Mouse (Mus musculus) liver, embryonic 16.5 days (tissue): ENCODE measurements around the gene Rnf5. TPM values are rescaled to one million over a fixed set of nuclear protein-coding genes. Genes with fewer than 3 reads are reported as not detected.

Experiments
- ATAC-seq: fragments of 200-750 bp; cut with Nextera tagmentation; 2 replicates; pipeline ENCODE4 v1.8.0; 2017; ENCODE audit warnings: low read depth, mild to moderate bottlenecking, moderate number of reproducible peaks, moderate library complexity
- H3K27ac ChIP-seq: fragments of 300-500 bp; sonication (generic); 2 replicates; pipeline ENCODE4 v1.5.1; 2014; ENCODE audit warnings: mild to moderate bottlenecking, low read length
- H3K27me3 ChIP-seq: fragments of 300-500 bp; sonication (generic); 2 replicates; pipeline ENCODE4 v1.6.1; 2014; ENCODE audit warnings: low read depth, low read length, mixed read lengths; ENCODE audit not compliant: control insufficient read depth, insufficient read depth
- H3K36me3 ChIP-seq: fragments of 300-500 bp; sonication (generic); 2 replicates; pipeline ENCODE4 v1.6.1; 2014; ENCODE audit warnings: mild to moderate bottlenecking; ENCODE audit not compliant: control insufficient read depth, insufficient read depth
- H3K4me1 ChIP-seq: fragments of 300-500 bp; sonication (generic); 2 replicates; pipeline ENCODE4 v1.6.1; 2014; ENCODE audit warnings: low read depth, low read length, mixed read lengths; ENCODE audit not compliant: control insufficient read depth
- H3K4me2 ChIP-seq: fragments of 300-500 bp; sonication (generic); 2 replicates; pipeline ENCODE4 v1.6.1; 2014; ENCODE audit warnings: low read depth, low read length, mixed read lengths
- H3K4me3 ChIP-seq: fragments of 300-500 bp; sonication (generic); 2 replicates; pipeline ENCODE4 v1.5.1; 2014; ENCODE audit warnings: low read depth, mild to moderate bottlenecking, low read length
- H3K9ac ChIP-seq: fragments of 300-500 bp; sonication (generic); 2 replicates; pipeline ENCODE4 v1.6.1; 2014; ENCODE audit warnings: low read depth, low read length
- H3K9me3 ChIP-seq: fragments of 300-500 bp; sonication (generic); replicated peaks from 2 replicates; pipeline ENCODE4 v1.6.1; 2016; ENCODE audit warnings: low read length; ENCODE audit not compliant: control insufficient read depth
- WGBS: fragments of 180-500 bp; shearing (Covaris S2); extraction: QIAGEN DNeasy Blood & Tissue Kit; methylation state at CpG from one replicate; pipeline ENCODE4 v1.1.7; 2014; ENCODE audit not compliant: insufficient replicate concordance; 5-methylcytosine and 5-hydroxymethylcytosine counted together
- polyA plus RNA-seq: library from polyadenylated mRNA; unstranded; fragments of >200 nt; fragmentation: Nextera tagmentation; extraction: Ambion mirVana; gene quantifications from 2 replicates; pipeline ENCODE4 v1.2.1, GENCODE M21; 2015

The Rnf5 gene
- polyA plus RNA-seq, 1 experiment from 2014 or later: 92.4 TPM

DNA sequence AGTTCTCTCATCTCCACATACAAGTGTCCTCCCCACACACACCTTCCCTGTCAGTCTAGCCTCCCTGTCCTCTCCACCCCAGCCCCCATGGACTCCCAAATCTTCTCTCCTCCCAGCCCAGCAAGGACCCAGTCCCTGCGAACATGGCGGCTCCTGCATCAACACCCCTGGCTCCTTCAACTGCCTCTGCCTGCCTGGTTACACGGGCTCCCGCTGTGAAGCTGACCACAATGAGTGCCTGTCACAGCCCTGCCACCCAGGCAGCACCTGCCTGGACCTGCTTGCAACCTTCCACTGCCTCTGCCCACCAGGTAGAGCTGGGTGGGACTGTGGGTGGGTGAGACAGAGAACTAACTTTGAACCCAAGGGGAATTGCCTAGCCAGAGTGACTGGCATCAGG lies 33.6 kb downstream of the Rnf5 start:
- Histone ChIP-seq H3K4me3 (no peak overlapping the region), H3K9me3 (no peaks in the 10 kb centered on the region), H3K4me1 (no peaks in the 10 kb centered on the region), H3K4me2 (no peak overlapping the region), H3K27ac (no peak overlapping the region), H3K27me3 (no peaks in the 10 kb centered on the region; the same call in 1 of the 2 replicates), H3K36me3 (no peaks in the 10 kb centered on the region), H3K9ac (no peak overlapping the region)
- 62% methylated on average over 4 of the region's 4 CpGs for WGBS
- no peak for ATAC-seq

DNA sequence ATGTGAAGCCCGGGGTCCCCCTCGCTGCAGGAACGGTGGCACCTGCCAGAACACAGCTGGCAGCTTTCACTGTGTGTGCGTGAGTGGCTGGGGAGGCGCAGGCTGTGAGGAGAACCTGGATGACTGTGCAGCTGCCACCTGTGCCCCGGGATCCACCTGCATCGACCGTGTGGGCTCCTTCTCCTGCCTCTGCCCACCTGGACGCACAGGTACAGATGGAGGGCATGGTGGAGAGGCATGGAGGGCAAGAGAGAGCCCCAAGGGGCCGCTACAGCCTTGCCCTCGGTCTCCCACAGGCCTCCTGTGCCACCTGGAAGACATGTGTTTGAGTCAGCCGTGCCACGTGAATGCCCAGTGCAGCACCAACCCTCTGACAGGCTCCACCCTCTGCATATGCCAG lies 35.1 kb downstream of the Rnf5 start:
- no peak for ATAC-seq
- Histone ChIP-seq H3K4me3 (no peak overlapping the region), H3K36me3 (no peaks in the 10 kb centered on the region), H3K9ac (no peak overlapping the region), H3K9me3 (no peaks in the 10 kb centered on the region), H3K27me3 (no peaks in the 10 kb centered on the region; the same call in 1 of the 2 replicates), H3K27ac (no peak overlapping the region), H3K4me1 (no peaks in the 10 kb centered on the region), H3K4me2 (no peak overlapping the region)
- 64% methylated on average over 13 of the region's 13 CpGs for WGBS

DNA sequence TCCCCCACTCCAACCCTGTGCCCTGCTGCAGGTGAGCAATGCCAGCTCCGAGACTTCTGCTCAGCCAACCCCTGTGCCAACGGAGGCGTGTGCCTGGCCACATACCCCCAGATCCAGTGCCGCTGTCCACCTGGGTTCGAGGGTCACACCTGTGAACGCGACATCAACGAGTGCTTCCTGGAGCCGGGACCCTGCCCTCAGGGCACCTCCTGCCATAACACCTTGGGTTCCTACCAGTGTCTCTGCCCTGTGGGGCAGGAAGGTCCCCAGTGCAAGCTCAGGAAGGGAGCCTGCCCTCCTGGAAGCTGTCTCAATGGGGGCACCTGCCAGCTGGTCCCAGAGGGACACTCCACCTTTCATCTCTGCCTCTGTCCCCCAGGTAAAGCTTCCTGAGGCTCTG lies 36.2 kb downstream of the Rnf5 start:
- no peak for ATAC-seq
- no peaks in the 10 kb centered on the region for H3K36me3 ChIP-seq
- 64% methylated on average over 9 of the region's 9 CpGs for WGBS

DNA sequence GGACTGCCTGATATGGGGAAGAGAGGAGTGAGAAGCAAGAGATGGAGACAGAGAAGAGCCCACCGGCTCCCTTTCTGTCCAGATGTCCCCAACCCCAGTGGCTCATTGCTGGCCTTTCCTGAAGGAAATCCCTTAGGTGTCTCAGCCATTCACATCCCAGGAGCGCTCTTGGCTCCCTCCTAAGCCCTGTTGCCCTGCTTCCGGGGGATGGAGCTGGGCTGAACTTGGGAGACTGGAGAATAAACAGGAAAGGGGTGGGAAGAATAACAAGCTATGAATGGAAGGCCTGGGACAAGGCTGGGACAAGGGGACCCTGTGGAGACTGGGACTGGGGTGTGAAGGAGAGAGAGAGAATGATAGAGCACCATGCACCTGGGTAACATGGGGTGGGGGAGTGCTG lies 38.7 kb downstream of the Rnf5 start:
- no peaks in the 10 kb centered on the region for H3K36me3 ChIP-seq
- H3K4me3 ChIP-seq: no peak overlapping the region
- no peaks in the 10 kb centered on the region for H3K9me3 ChIP-seq
- H3K9ac ChIP-seq: no peak overlapping the region
- WGBS: 46% methylated on average over 3 of the region's 3 CpGs
- no peak overlapping the region for H3K4me2 ChIP-seq
- no peak overlapping the region for H3K27ac ChIP-seq
- peak; percentile 43; the same call in 1 of the 2 replicates for ATAC-seq
- H3K27me3 ChIP-seq: no peaks in the 10 kb centered on the region; the same call in 1 of the 2 replicates
- peaks cover 2% of the 10 kb centered on the region for H3K4me1 ChIP-seq

More for the DNA sequence above, 36.2 kb downstream of the Rnf5 start:
- Histone ChIP-seq H3K4me2 (no peak overlapping the region), H3K9ac (no peak overlapping the region), H3K4me1 (no peaks in the 10 kb centered on the region), H3K9me3 (no peaks in the 10 kb centered on the region), H3K27me3 (no peaks in the 10 kb centered on the region; the same call in 1 of the 2 replicates), H3K4me3 (no peak overlapping the region), H3K27ac (no peak overlapping the region)

DNA sequence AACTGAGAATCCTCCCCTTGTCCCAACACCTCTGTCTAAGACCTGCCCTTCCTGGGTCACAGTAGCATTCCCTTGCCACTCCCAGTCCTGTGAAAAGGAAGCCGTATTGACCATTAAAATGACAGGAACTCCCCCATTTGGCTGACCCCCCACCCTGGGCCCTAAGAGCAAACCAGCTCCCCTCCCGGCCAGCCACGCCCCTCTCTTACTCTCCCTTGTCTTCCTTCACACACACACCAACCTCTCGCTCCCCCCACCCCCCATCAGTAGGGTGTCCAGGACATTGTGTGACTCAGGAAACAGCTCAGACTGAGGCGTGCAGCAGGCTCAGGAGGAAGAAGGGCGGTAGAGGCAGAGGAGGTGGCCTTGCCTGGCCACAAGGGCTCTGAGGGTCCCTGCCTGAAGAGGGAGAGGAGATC lies 39.5 kb downstream of the Rnf5 start, which contains the start of gene Notch4:
Notch4 (plus strand) TSS at position 266 of the 419 bp plus-strand sequence.
- H3K4me1 ChIP-seq: peaks cover 2% of the 10 kb centered on the region
- no peak within 1 kb of the TSS for H3K4me3 ChIP-seq
- H3K4me2 ChIP-seq: no peak within 1 kb of the TSS
- no peaks in the 10 kb centered on the region for H3K36me3 ChIP-seq
- ATAC-seq: 0 out of 2 replicates have a peak, but pooled peaks have one; percentile 30
- no peak within 1 kb of the TSS for H3K9ac ChIP-seq
- peak within 1 kb of the TSS; percentile 41; the same call in 1 of the 2 replicates for H3K27ac ChIP-seq
- H3K9me3 ChIP-seq: no peaks in the 10 kb centered on the region
- H3K27me3 ChIP-seq: no peaks in the 10 kb centered on the region; the same call in 1 of the 2 replicates
- WGBS: 4% methylated on average over 6 of the region's 6 CpGs

DNA sequence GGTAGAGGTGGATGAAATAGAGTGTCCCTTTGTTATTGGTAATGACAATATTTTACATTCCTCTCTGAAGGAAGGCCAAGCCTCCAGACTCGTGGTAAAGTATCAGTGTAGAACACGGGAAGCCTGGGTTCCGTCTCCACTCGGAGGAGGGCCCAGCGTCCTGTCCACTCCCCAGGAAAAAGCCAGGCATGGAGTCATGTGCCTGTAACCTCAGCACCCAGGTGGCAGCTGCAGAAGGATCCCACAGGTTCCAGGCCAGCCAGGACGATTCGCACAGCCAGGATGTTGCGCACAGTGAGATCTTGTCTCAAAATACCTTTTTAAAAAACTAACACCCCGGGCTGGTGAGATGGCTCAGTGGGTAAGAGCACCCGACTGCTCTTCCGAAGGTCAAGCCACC lies 40.1 kb downstream of the Rnf5 start:
- H3K4me1 ChIP-seq: peaks cover 2% of the 10 kb centered on the region
- H3K27me3 ChIP-seq: no peaks in the 10 kb centered on the region; the same call in 1 of the 2 replicates
- ATAC-seq: no peak
- H3K9ac ChIP-seq: no peak overlapping the region
- no peak overlapping the region for H3K4me2 ChIP-seq
- 66% methylated on average over 11 of the region's 11 CpGs for WGBS
- no peak overlapping the region for H3K4me3 ChIP-seq
- H3K27ac ChIP-seq: no peak overlapping the region
- H3K36me3 ChIP-seq: no peaks in the 10 kb centered on the region
- H3K9me3 ChIP-seq: no peaks in the 10 kb centered on the region

DNA sequence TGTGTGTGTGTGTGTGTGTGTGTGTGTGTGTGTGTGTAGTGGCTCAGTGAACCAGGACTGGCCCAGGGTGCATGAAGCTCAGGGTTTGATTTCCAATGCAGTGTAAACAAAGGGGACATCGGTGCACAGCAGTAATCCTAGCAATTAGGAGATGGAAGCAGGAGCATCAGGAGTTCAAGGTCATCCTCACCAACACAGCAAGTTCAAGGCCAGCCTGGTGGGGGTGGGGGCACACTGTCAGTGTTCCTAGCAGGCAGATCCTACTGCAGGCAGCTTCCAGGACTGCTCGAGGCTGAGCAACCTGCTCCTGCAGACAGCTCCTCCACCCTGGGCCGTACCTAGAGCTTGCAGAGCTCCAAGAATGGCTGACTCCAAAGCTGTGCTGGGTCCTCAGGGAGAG lies 40.9 kb downstream of the Rnf5 start:
- Histone ChIP-seq H3K4me3 (no peak overlapping the region), H3K4me2 (no peak overlapping the region), H3K9ac (no peak overlapping the region), H3K27ac (no peak overlapping the region), H3K27me3 (no peaks in the 10 kb centered on the region; the same call in 1 of the 2 replicates), H3K9me3 (no peaks in the 10 kb centered on the region), H3K36me3 (no peaks in the 10 kb centered on the region), H3K4me1 (peaks cover 2% of the 10 kb centered on the region)
- 55% methylated on average over 3 of the region's 3 CpGs for WGBS
- ATAC-seq: no peak

DNA sequence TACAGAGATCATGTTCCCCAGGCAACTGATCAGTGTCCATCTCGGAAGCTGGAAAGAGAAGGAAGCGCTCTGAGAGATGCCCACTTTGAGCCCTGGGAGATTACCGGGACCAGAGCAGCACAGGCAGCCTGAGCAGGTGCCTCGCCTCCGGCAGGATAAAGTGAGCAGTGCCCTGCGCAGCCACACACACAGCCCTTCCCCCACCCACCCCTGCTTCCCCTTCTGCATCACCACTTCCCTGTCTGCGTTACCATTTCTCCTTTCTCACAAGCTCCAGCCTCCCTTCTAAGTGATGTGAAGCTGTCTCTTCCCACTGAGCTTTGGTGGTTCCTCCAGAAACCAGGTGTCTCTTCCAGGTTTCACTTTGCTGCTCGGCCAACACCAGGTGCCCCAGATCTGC lies 42.3 kb downstream of the Rnf5 start:
- peaks cover 2% of the 10 kb centered on the region for H3K4me1 ChIP-seq
- H3K27me3 ChIP-seq: no peaks in the 10 kb centered on the region
- WGBS: 13% methylated on average over 8 of the region's 8 CpGs
- H3K4me2 ChIP-seq: no peak overlapping the region
- H3K36me3 ChIP-seq: no peaks in the 10 kb centered on the region
- no peaks in the 10 kb centered on the region for H3K9me3 ChIP-seq
- H3K9ac ChIP-seq: no peak overlapping the region
- 0 out of 2 replicates have a peak overlapping the region, but pooled peaks have one; percentile 13 for H3K27ac ChIP-seq
- no peak for ATAC-seq
- H3K4me3 ChIP-seq: no peak overlapping the region

DNA sequence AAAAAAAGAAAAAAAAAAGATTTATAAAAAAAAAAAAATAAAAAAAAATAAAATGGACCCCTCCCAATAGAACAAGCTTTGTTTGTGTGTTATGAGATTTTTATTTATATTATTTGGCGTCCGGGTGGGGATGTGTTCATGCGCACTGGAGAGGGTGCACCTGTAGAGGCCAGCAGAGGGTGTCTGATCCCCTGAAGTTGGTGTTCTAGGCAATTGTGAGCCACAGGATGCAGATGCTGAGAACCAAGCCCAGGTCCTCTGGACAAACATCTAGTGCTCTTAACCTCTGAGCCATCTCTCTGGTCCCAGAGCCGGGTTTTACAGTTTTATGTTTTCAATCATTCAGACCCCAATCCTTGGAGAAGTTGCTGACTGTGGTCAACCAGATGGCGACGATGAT lies 43.1 kb downstream of the Rnf5 start:
- no peak overlapping the region for H3K27ac ChIP-seq
- no peaks in the 10 kb centered on the region for H3K27me3 ChIP-seq
- no peaks in the 10 kb centered on the region for H3K9me3 ChIP-seq
- no peak overlapping the region for H3K4me3 ChIP-seq
- WGBS: 74% methylated on average over 6 of the region's 6 CpGs
- no peak overlapping the region for H3K9ac ChIP-seq
- ATAC-seq: no peak
- H3K4me2 ChIP-seq: no peak overlapping the region
- H3K4me1 ChIP-seq: peaks cover 2% of the 10 kb centered on the region
- no peaks in the 10 kb centered on the region for H3K36me3 ChIP-seq
